8 mouse cellular contexts compared by ENCODE assay signal in genomic region chr2:69722273-69722649, GRCm38 (mm10). TPM values are rescaled to one million over a fixed set of nuclear protein-coding genes. Genes with fewer than 3 reads are reported as not detected.
DNase-seq lines count a peak whose midpoint lies in the region; ATAC-seq lines count a peak whose summit lies in the region.

Gene Ppig, plus strand, starts transcription at chr2:69722545.

- peak within 1 kb of the TSS; percentile 66 for H3K4me2 ChIP-seq in embryonic facial prominence, embryonic 12.5 days (replicated peaks)
- H3K4me2 ChIP-seq in heart, embryonic 15.5 days = peak within 1 kb of the TSS; percentile 72
- peak within 1 kb of the TSS; percentile 89 for H3K4me2 ChIP-seq in neural tube, embryonic 14.5 days (ENCODE audit: low read depth, low read length)

- H3K4me1 ChIP-seq in embryonic facial prominence, embryonic 12.5 days = peaks cover 7% of the 10 kb centered on the region; the same call in 1 of the 2 replicates
- H3K4me1 ChIP-seq in heart, embryonic 15.5 days (replicated peaks) = peaks cover 11% of the 10 kb centered on the region
- H3K4me1 ChIP-seq in neural tube, embryonic 14.5 days (ENCODE audit: control insufficient read depth, insufficient read depth, low read length) = peaks cover 7% of the 10 kb centered on the region

- H3K4me3 ChIP-seq in embryonic facial prominence, embryonic 12.5 days = peak within 1 kb of the TSS; percentile 85
- H3K4me3 ChIP-seq in heart, embryonic 15.5 days = peak within 1 kb of the TSS; percentile 98
- H3K4me3 ChIP-seq in neural tube, embryonic 14.5 days (ENCODE audit: low read depth, low read length) = peak within 1 kb of the TSS; percentile 92

- WGBS in embryonic facial prominence, embryonic 12.5 days = 6% methylated on average over 12 of the region's 12 CpGs
- 5% methylated on average over 12 of the region's 12 CpGs for WGBS in heart, embryonic 15.5 days
- WGBS in neural tube, embryonic 14.5 days = 3% methylated on average over 12 of the region's 12 CpGs

- peak within 1 kb of the TSS; percentile 84 for H3K9ac ChIP-seq in embryonic facial prominence, embryonic 12.5 days
- peak within 1 kb of the TSS; percentile 89 for H3K9ac ChIP-seq in heart, embryonic 15.5 days
- peak within 1 kb of the TSS; percentile 80 for H3K9ac ChIP-seq in neural tube, embryonic 14.5 days (replicated peaks; ENCODE audit: low read depth, low read length)

- intact Hi-C loops in left cerebral cortex, postnatal 4 days (cut with DNase I) = no loop called here

- no peaks in the 10 kb centered on the region for H3K36me3 ChIP-seq in embryonic facial prominence, embryonic 12.5 days
- no peaks in the 10 kb centered on the region for H3K36me3 ChIP-seq in heart, embryonic 15.5 days
- H3K36me3 ChIP-seq in neural tube, embryonic 14.5 days (ENCODE audit: control insufficient read depth, insufficient read depth, low read length) = no peaks in the 10 kb centered on the region

- H3K9me3 ChIP-seq in embryonic facial prominence, embryonic 12.5 days = no peaks in the 10 kb centered on the region
- H3K9me3 ChIP-seq in heart, embryonic 15.5 days (replicated peaks) = no peaks in the 10 kb centered on the region
- no peaks in the 10 kb centered on the region for H3K9me3 ChIP-seq in neural tube, embryonic 14.5 days (ENCODE audit: control insufficient read depth, low read length)

- peak within 1 kb of the TSS; percentile 90 for H3K27ac ChIP-seq in embryonic facial prominence, embryonic 12.5 days
- peak within 1 kb of the TSS; percentile 94 for H3K27ac ChIP-seq in heart, embryonic 15.5 days
- H3K27ac ChIP-seq in neural tube, embryonic 14.5 days (ENCODE audit: low read depth, low read length) = peak within 1 kb of the TSS; percentile 87

- peak; percentile 25; the same call in 1 of the 2 replicates for ATAC-seq in embryonic facial prominence, embryonic 12.5 days (ENCODE audit: insufficient number of reproducible peaks, insufficient read depth, low FRiP score, low TSS enrichment)
- no peak for ATAC-seq in heart, embryonic 15.5 days (replicated peaks; ENCODE audit: insufficient number of reproducible peaks, insufficient read depth, low FRiP score, low read depth)
- ATAC-seq in neural tube, embryonic 14.5 days (ENCODE audit: low read depth) = peak; percentile 32

- H3K27me3 ChIP-seq in embryonic facial prominence, embryonic 12.5 days = peaks cover 6% of the 10 kb centered on the region; the same call in 1 of the 2 replicates
- no peaks in the 10 kb centered on the region; the same call in 1 of the 2 replicates for H3K27me3 ChIP-seq in heart, embryonic 15.5 days
- no peaks in the 10 kb centered on the region for H3K27me3 ChIP-seq in neural tube, embryonic 14.5 days (ENCODE audit: control insufficient read depth, insufficient read depth, low read length)

- DNase-seq in retina, embryonic 14.5 days (ENCODE audit: low spot score) = peak; percentile 2
- DNase-seq in retina, postnatal 1 day = no peak
- no peak for DNase-seq in left cerebral cortex, postnatal 4 days
- DNase-seq in adipocyte (ENCODE audit: low spot score) = no peak
- no peak for DNase-seq in spleen, postnatal 36 days (ENCODE audit: low spot score in 2 of 2)

RNA-seq across cellular contexts. Expression of gene Ppig, which starts in this region (rescaled TPM):
- polyA plus RNA-seq in embryonic facial prominence, embryonic 12.5 days (2016; fragmentation: Nextera tagmentation; extraction: Ambion mirVana) = 172 and 185 TPM in 2 replicates
- 83.5 and 98.4 TPM in 2 replicates for polyA plus RNA-seq in heart, embryonic 15.5 days (2015; fragmentation: Nextera tagmentation; extraction: Ambion mirVana)
- total RNA-seq in left cerebral cortex, postnatal 4 days (2021) = 10 to 100 TPM; 66.8 to 68.0 TPM
- polyA plus RNA-seq in neural tube, embryonic 14.5 days (2014; fragmentation: Nextera tagmentation; extraction: Ambion mirVana) = 92.3 and 111 TPM in 2 replicates
